In the genomic region with DNA sequence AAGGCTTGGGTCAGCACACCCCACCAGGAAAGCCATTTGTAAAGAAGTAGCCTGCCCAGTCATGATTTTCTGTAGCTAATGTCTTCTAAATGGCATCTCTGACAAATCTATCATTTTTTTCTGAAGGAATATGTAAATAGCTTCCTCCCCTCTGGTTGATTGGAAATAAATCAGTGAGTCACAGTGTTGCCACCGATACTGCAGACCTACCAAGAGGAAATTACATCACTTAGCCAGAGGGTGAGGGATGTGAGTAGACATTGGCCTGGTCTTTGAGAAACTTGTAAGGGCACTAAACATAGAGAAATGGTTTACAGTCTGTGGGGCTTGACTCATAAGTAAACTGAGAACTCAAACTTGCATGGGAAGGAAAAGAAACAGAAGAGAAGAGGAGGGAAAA, we compare ENCODE assay signal across 20 mouse cellular contexts.
"Had no signal": no experiment of that assay in that cellular context is flagged by ENCODE, and none has a peak within 500 bp of the region (broad histone marks: within the 10 kb centered on the region; RNA-seq: fewer than 3 reads in every experiment).

No protein-coding gene starts in this region.

- H3K27ac ChIP-seq: kidney, embryonic 15.5 days; limb, embryonic 12.5 days; limb, embryonic 15.5 days; liver, embryonic 14.5 days; macrophage; midbrain, embryonic 12.5 days; midbrain, embryonic 15.5 days; neural tube, embryonic 12.5 days; neural tube, embryonic 15.5 days; stomach, embryonic 15.5 days had no signal

- H3K9ac ChIP-seq: kidney, embryonic 15.5 days; limb, embryonic 12.5 days; limb, embryonic 15.5 days; liver, embryonic 14.5 days; liver, postnatal 0 days; lung, embryonic 14.5 days; midbrain, embryonic 12.5 days; midbrain, embryonic 15.5 days; neural tube, embryonic 12.5 days; neural tube, embryonic 15.5 days; stomach, embryonic 15.5 days had no signal

- H3K36me3 ChIP-seq: kidney, embryonic 15.5 days; limb, embryonic 12.5 days; limb, embryonic 15.5 days; midbrain, embryonic 12.5 days; midbrain, embryonic 15.5 days; neural tube, embryonic 12.5 days; neural tube, embryonic 15.5 days; stomach, embryonic 15.5 days had no signal

- H3K4me3 ChIP-seq: kidney, embryonic 15.5 days; limb, embryonic 12.5 days; limb, embryonic 15.5 days; midbrain, embryonic 12.5 days; midbrain, embryonic 15.5 days; neural tube, embryonic 12.5 days; neural tube, embryonic 15.5 days; stomach, embryonic 15.5 days had no signal

- H3K4me2 ChIP-seq: kidney, embryonic 15.5 days; limb, embryonic 12.5 days; limb, embryonic 15.5 days; liver, embryonic 11.5 days; lung, embryonic 14.5 days; midbrain, embryonic 12.5 days; midbrain, embryonic 15.5 days; neural tube, embryonic 12.5 days; neural tube, embryonic 15.5 days; stomach, embryonic 15.5 days had no signal

- H3K4me1 ChIP-seq: kidney, embryonic 15.5 days; limb, embryonic 12.5 days; limb, embryonic 15.5 days; midbrain, embryonic 12.5 days; midbrain, embryonic 15.5 days; neural tube, embryonic 12.5 days; neural tube, embryonic 15.5 days; stomach, embryonic 15.5 days had no signal

- H3K27me3 ChIP-seq: kidney, embryonic 15.5 days; limb, embryonic 12.5 days; limb, embryonic 15.5 days; midbrain, embryonic 12.5 days; midbrain, embryonic 15.5 days; neural tube, embryonic 12.5 days; neural tube, embryonic 15.5 days; stomach, embryonic 15.5 days had no signal

- H3K9me3 ChIP-seq: kidney, embryonic 15.5 days; limb, embryonic 12.5 days; limb, embryonic 15.5 days; midbrain, embryonic 12.5 days; midbrain, embryonic 15.5 days; neural tube, embryonic 12.5 days; neural tube, embryonic 15.5 days; stomach, embryonic 15.5 days had no signal

- DNase-seq: kidney, postnatal 10 days; kidney, postnatal 36 days; left cerebral cortex, postnatal 4 days; liver, postnatal 0 days; lung, embryonic 14.5 days; right cerebral cortex, adult 18-20 months; right cerebral cortex, postnatal 14 days; spleen, adult 18-20 months; thymus, postnatal 25 days had no signal
